Mouse (Mus musculus): ENCODE measurements at regions not wholly inside any gene's neighbourhood (a gene's known extent, or its start where the extent isn't known, plus 50 kb on each side); places are given as distances from the start of the nearest gene placed in this dataset.

DNA sequence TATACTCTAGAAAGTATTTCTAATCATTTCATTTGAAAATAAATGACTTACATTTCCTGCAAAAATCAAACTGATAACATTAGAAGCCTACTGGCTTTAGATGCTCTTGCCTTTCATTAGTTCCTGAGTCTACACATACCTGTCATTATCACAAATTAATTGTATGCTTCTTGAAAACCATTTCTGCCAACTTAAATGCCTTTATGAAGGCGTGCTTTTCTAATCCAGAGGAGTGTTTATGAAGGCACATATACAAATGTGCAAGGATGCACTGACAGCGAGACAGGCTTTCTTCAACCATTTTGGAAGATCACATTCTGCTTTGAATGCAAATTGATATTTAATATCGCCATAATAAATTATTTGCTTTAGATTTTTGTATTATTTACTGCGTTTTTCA is 246.6 kb downstream of the Mef2c start:
- TF ChIP-seq EP300 (IDR thresholded peaks at IDR 0.05; ENCODE audit: low read depth) (no peak), CTCF (IDR thresholded peaks at IDR 0.05; ENCODE audit: low read depth) (no peak)

All from liver, embryonic 14.5 days (tissue).